ENCODE assay signal across 9 mouse cellular contexts in genomic region chr13:73837708-73838107, GRCm38 (mm10). TPM values are rescaled to one million over a fixed set of nuclear protein-coding genes. Genes with fewer than 3 reads are reported as not detected.
"Had no signal": no experiment of that assay in that cellular context is flagged by ENCODE, and none has a peak within 500 bp of the region (broad histone marks: within the 10 kb centered on the region; RNA-seq: fewer than 3 reads in every experiment).

No protein-coding gene starts in this region.

- H3K36me3 ChIP-seq: hindbrain, embryonic 15.5 days; liver, embryonic 12.5 days; midbrain, embryonic 15.5 days had no signal

- H3K4me3 ChIP-seq: hindbrain, embryonic 15.5 days; liver, embryonic 12.5 days; megakaryocyte, embryonic 14.5 days; midbrain, embryonic 15.5 days had no signal

- H3K27me3 ChIP-seq: hindbrain, embryonic 15.5 days; liver, embryonic 12.5 days; midbrain, embryonic 15.5 days had no signal

- H3K27ac ChIP-seq: hindbrain, embryonic 15.5 days; liver, embryonic 12.5 days; macrophage had no signal

- DNase-seq: lung, embryonic 14.5 days; lung, postnatal 14 days; right cerebral cortex, postnatal 14 days; thymus, postnatal 36 days had no signal

- H3K4me1 ChIP-seq: liver, embryonic 12.5 days had no signal

- H3K9me3 ChIP-seq: hindbrain, embryonic 15.5 days; liver, embryonic 12.5 days; megakaryocyte, embryonic 14.5 days; midbrain, embryonic 15.5 days had no signal

RNA-seq across cellular contexts. Expression of gene Nkd2, which starts 9.7 kb away (rescaled TPM):
- polyA plus RNA-seq: macrophage had no signal
